ENCODE assay signal across 14 mouse cellular contexts in the genomic region with DNA sequence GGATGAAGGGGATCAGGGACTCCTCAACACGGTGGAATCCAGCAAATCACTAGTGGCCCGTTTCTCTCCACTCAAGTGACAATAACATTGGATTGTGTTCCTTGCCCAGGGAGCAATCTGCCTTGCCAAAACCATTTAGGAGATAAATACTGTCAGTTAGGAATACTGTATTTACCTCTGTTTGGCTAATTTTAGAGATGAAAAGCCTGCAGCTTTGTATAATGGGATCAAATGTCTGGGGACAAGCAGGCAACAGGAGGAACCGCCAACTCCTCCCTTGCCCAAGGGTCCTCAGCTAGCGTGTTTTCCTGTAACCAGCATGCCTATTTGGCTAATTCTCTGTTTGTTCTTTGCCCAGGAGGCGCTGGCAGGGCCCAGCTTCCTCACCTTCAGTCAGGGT. TPM values are rescaled to one million over a fixed set of nuclear protein-coding genes. Genes with fewer than 3 reads are reported as not detected.
DNase-seq lines count a peak whose midpoint lies in the region; ATAC-seq and TF ChIP-seq lines count a peak whose summit lies in the region.
"Had no signal": no experiment of that assay in that cellular context is flagged by ENCODE, and none has a peak within 500 bp of the region (broad histone marks: within the 10 kb centered on the region; RNA-seq: fewer than 3 reads in every experiment).

No protein-coding gene starts in this region.

- ATAC-seq in stomach, embryonic 15.5 days (ENCODE audit: insufficient read depth, low FRiP score, low read depth) = no peak
- no peak for ATAC-seq in stomach, postnatal 0 days (ENCODE audit: low FRiP score, low TSS enrichment)
- ATAC-seq in midbrain, embryonic 12.5 days (ENCODE audit: low FRiP score, low read depth) = no peak

- no peak overlapping the region for H3K27ac ChIP-seq in stomach, embryonic 15.5 days
- H3K27ac ChIP-seq in stomach, postnatal 0 days (replicated peaks) = no peak overlapping the region
- H3K27ac ChIP-seq in hindbrain, embryonic 10.5 days = peak overlapping the region; percentile 67
- peak overlapping the region; percentile 56 for H3K27ac ChIP-seq in midbrain, embryonic 12.5 days (replicated peaks)
- H3K27ac ChIP-seq: layer of hippocampus, adult 2 months; liver, embryonic 15.5 days had no signal

- 53% methylated on average over 5 of the region's 5 CpGs for WGBS in stomach, embryonic 15.5 days
- 48% methylated on average over 5 of the region's 5 CpGs for WGBS in stomach, postnatal 0 days
- WGBS in hindbrain, embryonic 10.5 days = 52% methylated on average over 5 of the region's 5 CpGs
- WGBS in midbrain, embryonic 12.5 days = 39% methylated on average over 5 of the region's 5 CpGs

- peaks cover 3% of the 10 kb centered on the region for H3K27me3 ChIP-seq in stomach, embryonic 15.5 days (replicated peaks)
- no peaks in the 10 kb centered on the region for H3K27me3 ChIP-seq in stomach, postnatal 0 days (ENCODE audit: control insufficient read depth, insufficient read depth, low read length)
- no peaks in the 10 kb centered on the region for H3K27me3 ChIP-seq in hindbrain, embryonic 10.5 days (ENCODE audit: insufficient read depth, poor library complexity, severe bottlenecking)
- no peaks in the 10 kb centered on the region for H3K27me3 ChIP-seq in midbrain, embryonic 12.5 days

- TF ChIP-seq CTCF in stomach, postnatal 0 days (IDR thresholded peaks at IDR 0.05; ENCODE audit: low read depth) = no peak

- H3K4me3 ChIP-seq in stomach, embryonic 15.5 days (replicated peaks) = no peak overlapping the region
- no peak overlapping the region for H3K4me3 ChIP-seq in stomach, postnatal 0 days (ENCODE audit: low read depth, low read length)
- peak overlapping the region; percentile 99 for H3K4me3 ChIP-seq in hindbrain, embryonic 10.5 days
- H3K4me3 ChIP-seq in midbrain, embryonic 12.5 days = peak overlapping the region; percentile 76
- H3K4me3 ChIP-seq: liver, embryonic 15.5 days had no signal

- 0 out of 2 replicates have a peak overlapping the region, but pooled peaks have one; percentile 9 for H3K9ac ChIP-seq in stomach, embryonic 15.5 days
- H3K9ac ChIP-seq in stomach, postnatal 0 days (ENCODE audit: low read length) = no peak overlapping the region
- H3K9ac ChIP-seq in midbrain, embryonic 12.5 days (replicated peaks) = peak overlapping the region; percentile 46
- H3K9ac ChIP-seq: liver, embryonic 15.5 days had no signal

- no peak overlapping the region; the same call in 1 of the 2 replicates for H3K4me2 ChIP-seq in stomach, embryonic 15.5 days
- H3K4me2 ChIP-seq in stomach, postnatal 0 days (replicated peaks; ENCODE audit: low read depth) = no peak overlapping the region
- H3K4me2 ChIP-seq in midbrain, embryonic 12.5 days (replicated peaks) = peak overlapping the region; percentile 99
- H3K4me2 ChIP-seq: liver, embryonic 15.5 days had no signal

- no peak for DNase-seq in stomach, postnatal 0 days (ENCODE audit: low spot score)
- DNase-seq in hindbrain, embryonic 10.5 days (ENCODE audit: low spot score) = no peak
- no peak for DNase-seq in heart, adult 11 months
- no peak for DNase-seq in kidney, adult 8-10 months
- no peak for DNase-seq in MN1 (ENCODE audit: low spot score)
- no peak for DNase-seq in frontal cortex, adult 2 months (ENCODE audit: extremely low spot score in 1 of 2, low spot score in 1 of 2)
- DNase-seq: B cell, adult 2 months; cerebellum, adult 18-20 months; kidney, adult 18-20 months; lung, postnatal 36 days had no signal

- H3K9me3 ChIP-seq in stomach, embryonic 15.5 days = no peaks in the 10 kb centered on the region
- H3K9me3 ChIP-seq in stomach, postnatal 0 days (ENCODE audit: control insufficient read depth, low read length) = no peaks in the 10 kb centered on the region
- no peaks in the 10 kb centered on the region for H3K9me3 ChIP-seq in hindbrain, embryonic 10.5 days
- no peaks in the 10 kb centered on the region for H3K9me3 ChIP-seq in midbrain, embryonic 12.5 days
- H3K9me3 ChIP-seq: liver, embryonic 15.5 days had no signal

- TF ChIP-seq EP300 in stomach, postnatal 0 days (optimal IDR thresholded peaks at IDR 0.05) = no peak

- peaks cover 37% of the 10 kb centered on the region for H3K4me1 ChIP-seq in stomach, embryonic 15.5 days
- 0 out of 2 replicates have a peak, but pooled peaks cover 2% of the 10 kb centered on the region for H3K4me1 ChIP-seq in stomach, postnatal 0 days (replicated peaks; ENCODE audit: control insufficient read depth, insufficient read depth)
- peaks cover 96% of the 10 kb centered on the region for H3K4me1 ChIP-seq in hindbrain, embryonic 10.5 days (replicated peaks)
- H3K4me1 ChIP-seq in midbrain, embryonic 12.5 days = peaks cover 91% of the 10 kb centered on the region
- H3K4me1 ChIP-seq: liver, embryonic 15.5 days had no signal

- 0 out of 2 replicates have a peak, but pooled peaks cover 4% of the 10 kb centered on the region for H3K36me3 ChIP-seq in stomach, embryonic 15.5 days
- H3K36me3 ChIP-seq in stomach, postnatal 0 days (ENCODE audit: control insufficient read depth, insufficient read depth, low read length) = no peaks in the 10 kb centered on the region
- peaks cover 98% of the 10 kb centered on the region for H3K36me3 ChIP-seq in hindbrain, embryonic 10.5 days
- H3K36me3 ChIP-seq in midbrain, embryonic 12.5 days = peaks cover 43% of the 10 kb centered on the region
- H3K36me3 ChIP-seq: liver, embryonic 15.5 days had no signal

RNA-seq across cellular contexts. Expression of gene Mn1, which starts 9.1 kb away (rescaled TPM):
- polyA plus RNA-seq in stomach, embryonic 15.5 days (2015; fragmentation: Nextera tagmentation; extraction: Ambion mirVana) = 11.9 and 12.0 TPM in 2 replicates
- polyA plus RNA-seq in stomach, postnatal 0 days (2015; fragmentation: Nextera tagmentation; extraction: Ambion mirVana) = 4.9 and 5.6 TPM in 2 replicates
- 55.9 and 65.1 TPM in 2 replicates for polyA plus RNA-seq in hindbrain, embryonic 10.5 days (2016; fragmentation: Nextera tagmentation; extraction: Ambion mirVana)
- polyA plus RNA-seq in midbrain, embryonic 12.5 days (2016; fragmentation: Nextera tagmentation; extraction: Ambion mirVana) = 55.9 and 61.8 TPM in 2 replicates
- 11.9 and 12.7 TPM in 2 replicates for polyA plus RNA-seq in frontal cortex, adult 2 months (2012; rRNA removed)

Comparison
In these comparisons a context has a peak if more than half of its experiments do, and no peak if none do; other contexts are left out.
1. H3K27ac ChIP-seq: peak in hindbrain, embryonic 10.5 days (single experiment) and midbrain, embryonic 12.5 days (single experiment); none in stomach, embryonic 15.5 days (single experiment) and stomach, postnatal 0 days (single experiment).
2. H3K4me3 ChIP-seq: peak in hindbrain, embryonic 10.5 days (single experiment) and midbrain, embryonic 12.5 days (single experiment); none in stomach, embryonic 15.5 days (single experiment) and stomach, postnatal 0 days (single experiment).